Mouse (Mus musculus): Measurements from ENCODE around the gene Mast4. TPM values are rescaled to one million over a fixed set of nuclear protein-coding genes. Genes with fewer than 3 reads are reported as not detected.

Mast4 gene
- total and polyA plus RNA-seq, 3 experiments: 2.7 to 7.0 TPM; not detected in 1

GRCm38 (mm10) chr13:102871380-102872104 is 462.8 kb downstream of the Mast4 start:
- H3K27me3 ChIP-seq (ENCODE audit: control insufficient read depth in 1 of 2, insufficient read depth in 2 of 2, low read length in 2 of 2): no peaks in the 10 kb centered on the region
- no peak for TF ChIP-seq TAL1 (IDR thresholded peaks at IDR 0.05; ENCODE audit: low read length)
- no peak for TF ChIP-seq MAX (IDR thresholded peaks at IDR 0.05; ENCODE audit: low read length)
- no peak for TF ChIP-seq USF2 (IDR thresholded peaks at IDR 0.05; ENCODE audit: borderline replicate concordance in 1 of 2, insufficient read depth in 1 of 2, low read depth in 1 of 2, low read length in 2 of 2)
- no peak for TF ChIP-seq UBTF (IDR thresholded peaks at IDR 0.05; ENCODE audit: borderline replicate concordance, insufficient read depth, low read depth, low read length)
- no peak for TF ChIP-seq RAD21 (IDR thresholded peaks at IDR 0.05; ENCODE audit: low read depth, low read length)
- TF ChIP-seq BHLHE40 (IDR thresholded peaks at IDR 0.05; ENCODE audit: borderline replicate concordance, low read depth, low read length): no peak
- TF ChIP-seq ELF1 (IDR thresholded peaks at IDR 0.05; ENCODE audit: low read depth, low read length): no peak
- H3K36me3 ChIP-seq (ENCODE audit: control insufficient read depth in 1 of 2, insufficient read depth in 2 of 2, low read length in 2 of 2): peaks cover 0 to 5% of the 10 kb centered on the region in 2 experiments; a peak in 2 of 4 replicates
- H3K4me3 ChIP-seq (ENCODE audit: control insufficient read depth in 1 of 2, insufficient read depth in 1 of 2, low read depth in 2 of 2, low read length in 2 of 2): no peak overlapping the region
- H3K4me1 ChIP-seq (ENCODE audit: control insufficient read depth in 1 of 2, insufficient read depth in 2 of 2, low read length in 2 of 2): peaks cover 3 to 8% of the 10 kb centered on the region in 2 experiments
- peaks cover 2% of the 10 kb centered on the region; the same call in 1 of the 2 replicates for H3K79me2 ChIP-seq (ENCODE audit: control insufficient read depth, insufficient read depth, low read length, poor library complexity)
- no peaks in the 10 kb centered on the region for H3K9me3 ChIP-seq (replicated peaks; ENCODE audit: insufficient read depth, low read length)
- H3K9ac ChIP-seq (ENCODE audit: control insufficient read depth, low read depth, low read length, poor library complexity, severe bottlenecking): no peak overlapping the region
- H3K27ac ChIP-seq (ENCODE audit: control insufficient read depth, low read depth, low read length): no peak overlapping the region
- DNase-seq (ENCODE audit: low read depth, low spot score): no peak

GRCm38 (mm10) chr13:102869541-102869940 is 464.8 kb downstream of the Mast4 start:
- no peak overlapping the region for H3K4me3 ChIP-seq (ENCODE audit: control insufficient read depth in 1 of 2, insufficient read depth in 1 of 2, low read depth in 2 of 2, low read length in 2 of 2)
- no peaks in the 10 kb centered on the region for H3K27me3 ChIP-seq (ENCODE audit: control insufficient read depth in 1 of 2, insufficient read depth in 2 of 2, low read length in 2 of 2)
- no peak overlapping the region for H3K9ac ChIP-seq (ENCODE audit: control insufficient read depth, low read depth, low read length, poor library complexity, severe bottlenecking)
- TF ChIP-seq ZNF384 (IDR thresholded peaks at IDR 0.05; ENCODE audit: low read depth, low read length) (no peak), E2F4 (IDR thresholded peaks at IDR 0.05; ENCODE audit: borderline replicate concordance, low read depth, low read length) (no peak), MAZ (IDR thresholded peaks at IDR 0.05; ENCODE audit: low read depth, low read length) (no peak), UBTF (IDR thresholded peaks at IDR 0.05; ENCODE audit: borderline replicate concordance, insufficient read depth, low read depth, low read length) (no peak), RAD21 (IDR thresholded peaks at IDR 0.05; ENCODE audit: low read depth, low read length) (no peak), ZMIZ1 (IDR thresholded peaks at IDR 0.05; ENCODE audit: low read depth, low read length) (no peak), HCFC1 (IDR thresholded peaks at IDR 0.05; ENCODE audit: low read depth, low read length) (no peak), GATA1 (IDR thresholded peaks at IDR 0.05; ENCODE audit: low read depth, low read length) (no peak), ZC3H11A (IDR thresholded peaks at IDR 0.05; ENCODE audit: low read depth, low read length) (no peak), JUND (IDR thresholded peaks at IDR 0.05; ENCODE audit: low read depth, low read length) (no peak), POLR2AphosphoS2 (IDR thresholded peaks at IDR 0.05; ENCODE audit: low read length) (no peak), MAFK (IDR thresholded peaks at IDR 0.05; ENCODE audit: borderline replicate concordance, low read depth, low read length) (no peak), TBP (IDR thresholded peaks at IDR 0.05; ENCODE audit: low read depth, low read length) (no peak)
- H3K79me2 ChIP-seq (ENCODE audit: control insufficient read depth, insufficient read depth, low read length, poor library complexity): peaks cover 2% of the 10 kb centered on the region; the same call in 1 of the 2 replicates
- H3K27ac ChIP-seq (ENCODE audit: control insufficient read depth, low read depth, low read length): no peak overlapping the region
- no peaks in the 10 kb centered on the region for H3K9me3 ChIP-seq (replicated peaks; ENCODE audit: insufficient read depth, low read length)
- DNase-seq (ENCODE audit: low read depth, low spot score): no peak
- peaks cover 0 to 20% of the 10 kb centered on the region in 2 experiments; a peak in 2 of 4 replicates for H3K36me3 ChIP-seq (ENCODE audit: control insufficient read depth in 1 of 2, insufficient read depth in 2 of 2, low read length in 2 of 2)
- peaks cover 21 to 22% of the 10 kb centered on the region in 2 experiments for H3K4me1 ChIP-seq (ENCODE audit: control insufficient read depth in 1 of 2, insufficient read depth in 2 of 2, low read length in 2 of 2)

Data from MEL (cell line).